Mouse (Mus musculus) heart, postnatal 0 days (tissue): Measurements from ENCODE around the gene Lipc.

Source experiments
- CTCF ChIP-seq: IDR thresholded peaks from 2 replicates; pipeline ENCODE4 v1.5.1; 2016; ENCODE audit warnings: antibody characterized with exemption, control low read depth, low read depth
- EP300 ChIP-seq: IDR thresholded peaks from 2 replicates; pipeline ENCODE4 v1.6.1; 2016; ENCODE audit warnings: antibody characterized with exemption, low read depth

DNA sequence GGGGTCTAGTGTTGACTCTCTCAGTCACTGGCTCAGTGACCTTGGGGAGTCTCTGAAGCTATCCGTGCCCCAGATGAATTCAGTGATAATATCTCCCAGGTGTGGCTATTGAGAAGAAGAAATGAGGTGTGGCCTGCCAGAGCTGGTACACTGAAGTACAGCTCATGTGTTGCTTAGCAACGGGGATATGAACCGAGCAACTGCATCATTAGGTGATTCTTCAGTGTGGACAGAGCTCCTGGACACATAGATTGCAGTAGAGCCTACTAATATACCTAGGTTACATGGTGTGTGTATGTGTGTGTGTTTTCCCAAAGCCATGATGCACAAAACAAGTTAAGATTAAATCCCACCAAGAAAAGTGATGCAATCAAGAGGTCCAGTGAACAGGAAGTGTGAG lies 100.5 kb downstream of the Lipc start:
- no peak for TF ChIP-seq CTCF
- TF ChIP-seq EP300: no peak
